Mouse (Mus musculus) testis, adult 2 months (tissue): ENCODE data around the gene Sema7a.

Experiments used
- CTCF ChIP-seq: fragments of 200-500 bp; IDR thresholded peaks from 2 replicates; pipeline ENCODE4 v1.5.1; 2012; ENCODE audit warnings: low read depth, mild to moderate bottlenecking, inconsistent platforms, low read length, moderate library complexity; ENCODE audit not compliant: control insufficient read depth, insufficient read depth, insufficient replicate concordance
- POLR2A ChIP-seq: fragments of 200-500 bp; IDR thresholded peaks from 2 replicates; pipeline ENCODE4 v1.6.1; 2012; ENCODE audit warnings: low read depth, mild to moderate bottlenecking, inconsistent platforms, low read length, moderate library complexity; ENCODE audit not compliant: control insufficient read depth

DNA sequence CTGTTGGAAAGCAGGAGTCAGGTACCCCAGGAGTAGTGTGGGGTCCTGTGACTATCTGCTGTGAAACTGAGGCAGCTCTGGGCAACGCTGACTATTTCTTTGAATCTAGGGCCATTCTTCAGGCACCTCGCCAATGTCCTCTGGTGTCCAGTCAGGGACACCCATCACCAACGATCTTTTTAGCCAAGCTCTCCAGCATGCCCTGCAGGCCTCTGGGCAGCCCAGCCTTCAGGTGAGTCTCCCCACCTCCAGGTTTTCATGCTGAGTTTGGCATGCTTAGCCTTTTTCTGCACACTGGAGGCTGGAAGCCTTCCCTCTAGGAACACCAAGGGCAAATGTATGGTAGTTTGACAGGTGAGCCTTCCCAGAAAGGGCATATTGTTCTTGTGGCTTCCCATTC, 16.9 kb upstream of the Sema7a start:
- TF ChIP-seq POLR2A (no peak), CTCF (no peak)
